Mouse (Mus musculus) spleen, postnatal 36 days (tissue): Measurements from ENCODE around the gene Lix1.

Experiments used
- DNase-seq, 2 experiments: peaks; one replicate each; pipeline ENCODE4 v3.0.0; 2022; ENCODE audit warnings: low spot score in 2 of 2, mixed read lengths in 1 of 2

Lix1 gene

DNA sequence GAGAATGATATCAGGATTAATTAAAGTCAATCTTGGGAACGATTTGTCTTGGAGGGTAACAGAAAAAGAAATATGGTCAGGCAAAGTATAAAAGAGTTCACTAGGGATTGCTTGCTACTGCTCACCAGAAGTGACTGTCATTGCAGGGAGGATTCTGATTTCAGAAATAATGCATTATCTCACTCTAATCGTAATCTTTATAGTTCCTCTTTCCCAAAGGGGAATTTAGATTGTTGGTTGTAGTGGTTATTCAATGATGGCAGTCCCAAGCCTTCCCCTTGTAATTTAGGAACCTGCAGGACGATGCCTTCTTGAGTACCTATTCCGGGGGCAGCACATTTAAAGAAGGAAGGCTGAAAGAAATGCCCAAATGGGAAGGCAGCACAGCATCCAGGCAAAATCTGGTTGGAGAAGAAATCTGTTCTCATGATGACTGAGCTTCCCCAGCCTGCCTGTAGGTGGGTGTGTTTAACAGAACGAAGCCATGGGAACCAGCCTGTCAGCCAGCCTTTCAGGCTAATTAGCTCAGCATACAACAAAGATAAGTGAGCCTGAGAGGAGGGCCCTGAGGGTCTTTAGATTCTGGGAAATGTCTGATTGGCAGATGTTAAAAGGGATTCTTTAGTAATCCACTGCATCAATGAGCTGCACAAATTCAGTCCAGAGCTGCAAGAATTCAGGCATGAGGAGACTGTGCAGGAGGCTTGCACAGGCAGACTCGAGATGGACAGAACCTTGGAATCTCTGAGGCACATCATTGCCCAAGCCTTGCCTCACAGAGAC is at the start of gene Lix1:
TSS of gene Lix1 (plus strand) at position 451 of the 783 bp plus-strand sequence.
- DNase-seq, result peak; percentile 2 to 4

GRCm38 (mm10) chr17:17373550-17373917 is 28.9 kb upstream of the Lix1 start:
- no peak for DNase-seq

DNA sequence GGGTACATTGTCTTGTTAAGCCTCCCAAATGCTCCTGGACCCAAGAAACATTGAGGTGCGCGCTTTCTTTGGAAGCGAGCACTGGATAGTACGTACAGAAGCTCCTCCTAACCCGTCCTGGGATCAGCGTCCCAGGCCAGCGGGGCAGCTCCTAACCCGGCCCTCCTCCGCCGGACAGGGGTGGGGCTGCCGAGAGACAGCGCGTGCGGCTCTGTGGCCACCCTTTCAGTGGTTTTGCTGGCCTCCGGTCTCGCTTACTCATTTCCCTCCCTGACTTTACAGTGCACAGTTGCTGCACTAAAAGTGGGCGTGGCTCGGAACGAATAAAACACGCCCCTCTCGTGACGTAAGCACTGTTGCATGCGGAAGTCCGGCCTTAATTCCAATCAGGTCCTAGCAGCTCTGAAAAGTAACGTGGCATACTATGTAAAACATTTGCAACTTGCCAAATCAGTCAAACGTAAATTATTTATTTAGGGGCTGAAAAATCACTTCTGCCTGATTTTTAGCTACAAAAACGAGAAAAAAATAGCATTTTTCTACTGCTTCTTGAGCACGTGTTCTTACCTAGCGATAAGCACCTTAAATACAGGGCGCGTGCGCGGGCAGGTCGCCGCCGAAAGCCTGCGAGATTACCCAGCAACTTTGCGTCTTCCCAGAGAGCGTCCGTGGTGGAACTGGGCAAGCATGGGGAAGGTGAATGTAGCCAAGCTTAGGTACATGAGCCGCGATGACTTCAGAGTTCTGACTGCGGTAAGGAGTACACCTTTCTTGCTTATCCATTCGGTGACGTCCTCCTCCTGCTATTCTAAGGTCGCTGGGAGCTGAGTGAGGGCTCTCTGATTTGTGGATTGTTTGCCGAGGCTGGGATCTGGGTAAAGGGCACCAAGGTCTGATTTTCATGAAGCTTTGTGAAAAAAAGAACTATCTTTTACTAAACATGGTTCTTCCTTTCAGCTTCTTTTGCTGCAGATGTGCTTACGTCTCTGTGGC is 28.3 kb upstream of the Lix1 start, which contains the start of gene Riok2:
TSS of gene Riok2 (plus strand) at position 392 of the 993 bp plus-strand sequence.
- DNase-seq, result peak; percentile 92 to 96

DNA sequence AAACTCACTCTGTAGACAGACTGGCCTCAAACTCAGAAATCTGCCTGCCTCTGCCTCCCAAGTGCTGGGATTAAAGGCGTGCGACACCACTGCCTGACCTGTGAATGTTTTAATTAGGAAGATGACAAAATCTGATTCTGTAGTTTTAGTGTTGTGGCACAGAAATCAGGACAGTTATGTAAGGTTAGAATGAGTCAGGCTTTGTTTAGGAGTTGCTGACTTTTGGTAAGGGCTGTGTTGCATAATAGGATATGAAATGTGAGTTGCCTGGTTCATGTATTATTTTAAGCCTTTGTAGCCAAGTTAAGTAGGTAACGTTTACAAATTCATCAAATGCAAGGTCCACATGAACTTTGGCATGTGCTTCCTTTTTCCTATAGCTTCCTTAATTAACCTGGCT is 26.9 kb upstream of the Lix1 start:
- no peak for DNase-seq

GRCm38 (mm10) chr17:17383703-17384102 is 18.8 kb upstream of the Lix1 start:
- DNase-seq, result no peak

DNA sequence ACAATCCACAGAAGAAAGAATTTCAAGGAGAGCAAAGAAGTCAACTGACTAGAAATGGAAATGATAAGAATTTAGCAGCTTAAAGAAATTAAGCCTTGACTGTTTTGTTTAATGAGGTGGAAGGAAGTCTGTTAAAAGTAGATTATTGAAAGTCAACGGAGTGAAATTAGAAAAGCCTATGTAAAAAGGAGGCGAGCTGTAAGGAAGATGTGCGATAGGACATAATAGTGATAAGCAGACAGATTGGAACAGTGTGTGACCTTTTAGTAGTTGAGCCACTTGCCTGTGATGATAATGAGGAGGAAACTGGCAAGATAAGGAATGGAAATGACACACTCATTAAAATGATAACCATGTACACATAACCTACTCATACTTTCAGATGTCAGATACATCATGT is 18.0 kb upstream of the Lix1 start:
- no peak for DNase-seq

GRCm38 (mm10) chr17:17386117-17386516 is 16.4 kb upstream of the Lix1 start:
- no peak for DNase-seq

GRCm38 (mm10) chr17:17391823-17392222 is 10.6 kb upstream of the Lix1 start:
- no peak for DNase-seq

DNA sequence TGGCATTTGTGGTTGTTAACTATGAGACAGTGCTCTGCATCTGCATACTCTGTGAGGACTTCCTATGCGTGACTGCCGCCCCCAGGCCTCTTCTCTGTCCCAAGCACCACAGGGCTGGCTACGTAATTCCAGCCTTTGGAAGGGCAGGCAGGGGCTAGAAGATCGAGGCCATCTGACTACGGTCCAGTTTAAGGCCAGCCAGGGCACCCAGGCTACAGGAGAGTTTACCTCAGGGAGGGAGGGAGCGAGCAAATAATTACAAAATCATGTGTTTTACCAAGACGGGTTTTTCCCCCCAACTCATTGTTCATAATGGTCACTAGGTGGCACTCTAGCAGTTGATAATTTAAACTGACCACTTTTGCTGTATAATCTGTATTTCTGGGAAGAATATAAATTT is 9.6 kb upstream of the Lix1 start:
- no peak for DNase-seq

DNA sequence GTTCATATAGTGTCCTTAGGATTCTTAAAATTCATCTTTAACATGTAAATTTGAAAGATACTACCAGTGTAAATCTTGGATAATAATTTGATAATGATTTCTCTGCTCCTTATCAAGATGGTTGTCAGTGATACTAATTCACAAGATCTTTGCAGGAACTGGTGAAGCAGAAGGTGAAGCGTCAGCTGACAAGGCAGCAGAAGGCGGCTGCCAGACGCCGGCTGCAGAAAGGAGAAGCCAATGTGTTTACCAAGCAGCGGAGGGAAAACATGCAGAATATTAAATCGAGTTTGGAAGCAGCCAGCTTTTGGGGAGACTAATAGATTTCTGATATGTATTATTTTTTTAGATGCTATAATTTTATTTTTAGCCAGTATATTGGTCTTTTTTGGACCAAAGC is 9.2 kb upstream of the Lix1 start:
- no peak for DNase-seq

- peak; percentile 61 to 72 for DNase-seq
Observed at GRCm38 (mm10) chr17:17394336-17394735, 8.1 kb upstream of the Lix1 start.

GRCm38 (mm10) chr17:17396869-17397268 is 5.6 kb upstream of the Lix1 start:
- DNase-seq, result no peak

GRCm38 (mm10) chr17:17398664-17399063 is 3.8 kb upstream of the Lix1 start:
- DNase-seq, result no peak

DNA sequence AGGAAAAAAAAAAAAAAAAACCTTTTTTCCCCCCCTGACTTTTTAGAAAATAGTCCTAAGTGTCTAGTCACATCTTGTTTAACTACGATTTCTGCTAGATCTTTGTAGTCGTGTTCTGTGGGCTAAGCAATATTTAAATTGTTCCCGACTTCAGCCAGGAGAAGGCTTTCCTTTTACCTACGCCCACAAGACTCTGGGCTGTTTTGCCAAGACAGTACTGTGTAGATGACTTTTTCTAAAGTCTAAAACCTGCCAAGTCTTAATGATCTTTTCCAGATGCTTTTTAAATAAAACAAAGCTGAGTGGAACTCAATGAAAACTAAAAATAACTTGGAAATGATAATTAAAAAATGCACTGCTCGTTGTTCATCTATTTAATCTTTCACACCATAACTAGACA is 566 bp downstream of the Lix1 start:
- DNase-seq, result no peak

- no peak for DNase-seq
Observed at GRCm38 (mm10) chr17:17403578-17404112, 1.2 kb downstream of the Lix1 start.

DNA sequence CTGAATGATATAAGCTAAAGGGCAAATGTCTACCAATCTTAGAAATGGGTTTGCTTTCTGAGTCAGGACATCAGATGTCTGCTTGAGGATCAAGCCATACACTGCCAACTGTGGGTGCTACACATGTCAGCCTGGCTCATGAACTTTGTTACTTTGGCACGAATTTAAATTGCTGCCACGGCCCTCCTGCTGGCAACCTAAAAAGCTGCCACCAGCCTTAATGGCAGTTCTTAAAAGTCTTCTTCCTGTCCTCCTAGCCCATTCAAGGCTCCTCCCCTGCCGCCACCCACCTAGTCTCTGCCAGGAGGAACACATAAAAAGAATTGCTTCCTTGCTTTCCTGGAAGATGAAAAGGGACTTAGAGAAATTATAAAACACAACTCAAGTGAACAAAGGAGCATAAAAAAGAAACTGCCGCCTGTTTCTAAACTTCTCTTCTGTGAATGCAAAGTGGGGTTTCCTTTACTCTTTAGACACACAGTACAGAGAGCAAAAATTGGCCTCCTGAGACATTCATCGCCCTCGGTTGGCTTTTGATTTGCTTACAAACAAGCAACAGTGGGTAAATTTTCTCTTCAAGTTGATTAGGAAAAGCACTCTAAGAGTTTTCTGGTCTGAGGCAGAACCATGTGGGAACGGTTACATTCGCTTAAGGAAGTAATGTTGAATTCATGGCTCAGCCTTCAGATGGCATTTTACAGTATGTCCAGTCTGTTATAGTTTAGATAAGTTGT is 2.5 kb downstream of the Lix1 start:
- peak in 1 of 2 experiments; percentile 3 for DNase-seq

- DNase-seq, result no peak
Observed at GRCm38 (mm10) chr17:17405606-17406005, 3.1 kb downstream of the Lix1 start.

- no peak for DNase-seq
Observed at GRCm38 (mm10) chr17:17408137-17408536, 5.7 kb downstream of the Lix1 start.

GRCm38 (mm10) chr17:17408720-17409478 is 6.4 kb downstream of the Lix1 start:
- no peak for DNase-seq

- DNase-seq, result no peak
Observed at GRCm38 (mm10) chr17:17409601-17410000, 7.1 kb downstream of the Lix1 start.

DNA sequence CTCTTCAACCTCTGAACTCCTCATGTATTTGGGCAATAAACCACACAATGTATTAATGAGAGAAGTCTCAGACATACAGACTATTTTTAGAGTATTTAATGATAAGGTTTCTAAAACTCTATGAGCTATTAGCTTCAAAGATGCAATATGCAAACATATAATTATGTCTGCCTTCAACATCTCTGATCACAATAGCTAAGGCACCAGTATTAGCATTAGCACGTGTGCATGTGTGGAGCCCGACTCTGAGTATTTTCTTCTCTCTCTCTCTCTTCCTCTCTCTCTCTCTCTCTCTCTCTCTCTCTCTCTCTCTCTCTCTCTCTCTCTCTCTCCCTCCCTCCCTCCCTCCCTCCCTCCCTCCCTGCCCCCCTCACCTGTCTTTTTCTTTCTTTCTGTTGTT is 9.0 kb downstream of the Lix1 start:
- no peak for DNase-seq
